Mouse (Mus musculus) cerebellum, postnatal 4 days (tissue): ENCODE results near the gene Nos1.
"Not testable (repeated sequence)": the region's sequence is repeated elsewhere in the genome, so short reads cannot be mapped to it uniquely, and the experiment has no call there.

Experiments used
- DNase-seq, 2 experiments: peaks; one replicate each; pipeline ENCODE4 v3.0.0; 2022; ENCODE audit warnings: low spot score in 2 of 2, mixed read lengths in 1 of 2

Nos1 gene

DNA sequence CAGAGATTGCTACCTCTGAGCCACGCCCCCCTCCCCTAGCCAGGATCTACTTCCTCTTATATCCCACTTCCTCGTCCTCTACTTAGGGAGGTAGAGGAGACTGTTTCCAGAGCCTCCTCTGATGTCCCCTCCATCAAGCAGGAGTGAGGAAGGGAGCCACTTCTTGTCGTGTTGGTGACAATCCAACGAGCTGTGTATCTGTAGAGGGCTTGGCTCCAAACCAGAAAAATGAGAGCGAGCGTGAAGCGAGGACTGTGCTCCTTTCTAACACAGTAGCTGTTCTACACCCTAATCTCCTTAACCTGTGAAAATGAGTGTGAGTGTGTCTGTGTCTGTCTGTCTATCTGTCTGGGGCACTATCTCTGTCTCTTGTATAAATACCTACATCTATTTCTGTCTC, 58.7 kb downstream of the Nos1 start:
- no peak for DNase-seq

DNA sequence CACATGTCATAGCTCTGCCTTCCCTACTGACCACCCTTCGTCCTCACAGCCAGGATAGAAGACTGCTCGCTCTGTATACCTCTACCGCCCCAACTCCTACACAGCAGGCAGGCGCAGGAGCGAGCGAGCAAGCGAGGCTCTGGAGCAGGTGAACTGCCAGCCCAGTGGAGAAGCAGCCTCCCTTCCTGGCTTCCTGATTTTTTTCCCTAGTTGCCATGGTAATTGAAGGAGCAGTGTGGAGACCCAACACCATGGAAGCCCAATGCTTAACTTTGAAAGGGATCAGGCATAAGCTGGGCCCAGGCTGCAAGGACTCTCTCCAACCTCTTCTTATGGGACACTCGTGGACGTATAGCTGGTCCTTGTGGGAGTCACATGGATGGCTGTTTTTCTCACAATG, 59.4 kb downstream of the Nos1 start:
- DNase-seq, result no peak

DNA sequence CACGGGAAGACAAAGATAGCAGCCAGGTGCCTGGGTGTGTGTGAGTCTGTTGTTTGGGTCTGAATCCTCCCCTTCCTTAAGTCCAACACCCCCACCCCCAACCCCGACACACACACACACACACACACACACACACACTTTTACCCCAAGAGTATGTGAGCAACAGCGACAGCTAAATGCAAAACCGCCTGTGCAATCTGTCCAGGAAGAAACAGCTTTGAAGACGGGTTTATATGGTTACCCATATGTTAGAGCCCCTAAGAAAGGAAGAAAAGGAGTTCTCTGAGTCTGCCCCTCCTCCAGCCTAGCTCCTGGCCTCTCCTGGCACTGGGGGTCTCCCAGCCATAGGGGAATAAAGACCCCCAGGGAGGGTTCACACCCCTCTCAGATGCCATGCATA, 60.2 kb downstream of the Nos1 start:
- DNase-seq, result no peak

DNA sequence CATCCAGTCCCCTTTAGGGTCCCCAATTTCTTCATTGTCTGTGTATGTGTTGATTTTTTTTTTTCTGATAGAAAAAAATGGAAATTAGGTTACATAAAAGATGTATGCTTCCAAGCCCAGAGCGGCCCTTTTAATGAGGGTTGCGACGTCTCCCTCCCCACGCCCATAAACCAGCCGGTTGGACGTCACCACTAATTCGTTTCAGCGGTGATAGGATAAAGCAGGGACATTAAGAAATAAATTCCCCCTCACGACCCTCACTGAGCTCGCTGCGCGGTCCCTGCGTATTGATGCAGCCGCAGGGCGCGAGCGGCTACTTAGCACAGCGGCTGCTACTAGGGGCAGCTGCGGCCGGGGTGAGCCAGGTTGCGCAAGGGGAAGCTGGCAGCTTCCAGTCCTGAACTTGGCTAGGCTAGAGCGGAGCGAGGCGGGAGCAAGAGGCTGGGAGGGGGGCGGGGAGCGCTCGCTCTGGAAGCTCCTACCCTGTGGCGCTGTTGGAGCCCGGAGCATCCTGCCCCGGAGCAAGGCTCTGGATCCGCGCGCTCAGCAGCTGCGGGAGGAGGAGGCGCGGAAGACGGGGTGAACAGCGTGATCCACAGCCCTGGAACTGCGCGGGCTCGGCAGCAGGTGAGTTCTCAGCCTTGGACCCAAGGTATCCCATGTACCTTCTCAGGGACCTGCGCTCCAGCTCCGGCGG, 61.0 kb downstream of the Nos1 start:
- peak in 1 of 2 experiments; percentile 64 for DNase-seq

DNA sequence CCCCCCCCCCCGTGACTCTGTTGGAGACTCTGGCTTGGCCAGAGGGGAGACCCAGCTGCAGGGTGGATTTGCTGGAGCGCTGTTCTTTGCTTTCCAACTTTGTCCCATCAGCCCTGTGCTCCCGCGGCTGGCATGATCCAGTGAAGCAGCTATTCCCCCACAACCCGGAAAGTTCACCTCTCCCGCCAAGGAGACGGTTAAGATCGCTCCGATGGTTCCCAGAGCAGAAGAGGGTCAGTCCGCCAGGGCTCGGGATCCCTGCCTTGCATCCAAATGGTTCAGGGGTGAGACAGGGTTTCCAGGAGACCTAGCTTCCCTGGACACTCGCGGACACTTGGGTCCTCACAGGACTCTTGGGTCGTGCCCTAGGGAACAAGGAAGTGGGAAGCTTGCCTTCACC, 61.9 kb downstream of the Nos1 start:
- DNase-seq, result no peak

DNA sequence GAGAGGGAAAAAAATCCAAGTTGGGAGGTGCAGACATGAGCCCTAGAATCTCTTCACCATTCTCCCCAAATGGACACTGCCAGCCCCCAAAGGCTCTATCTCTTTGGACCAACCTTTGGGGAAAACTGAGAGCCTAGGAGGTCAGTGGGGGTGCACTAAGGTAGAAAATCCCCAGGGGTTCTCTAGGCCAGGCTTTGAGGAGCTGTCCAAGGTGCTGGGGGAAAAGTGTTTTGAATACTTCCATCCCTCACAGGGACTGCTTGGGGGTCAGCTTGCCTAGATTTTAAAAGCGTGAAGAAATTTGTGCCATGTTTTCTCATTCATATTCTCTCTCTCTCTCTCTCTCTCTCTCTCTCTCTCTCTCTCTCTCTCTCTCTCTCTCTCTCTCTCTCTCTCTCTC, 63.8 kb downstream of the Nos1 start:
- no peak for DNase-seq

DNA sequence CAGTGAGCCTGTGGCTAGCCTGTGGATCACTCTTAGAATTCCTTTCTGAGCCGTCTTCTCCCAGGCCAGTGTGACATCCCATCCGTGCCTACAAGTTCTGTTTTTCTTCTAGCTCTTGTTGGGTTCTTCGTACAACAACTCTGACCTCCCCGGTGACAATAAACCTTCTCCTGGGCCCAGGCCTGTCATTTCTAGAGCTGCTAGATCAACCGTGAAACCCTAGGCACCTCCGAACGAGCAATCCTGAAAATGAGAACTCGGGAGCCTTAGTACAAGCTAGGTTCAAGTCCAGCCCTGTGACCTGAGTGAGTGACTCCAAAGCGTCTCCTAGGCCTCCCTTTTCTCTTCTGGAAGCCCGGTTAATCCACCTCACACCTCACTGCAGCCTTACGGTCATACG, 69.6 kb downstream of the Nos1 start:
- DNase-seq, result no peak

DNA sequence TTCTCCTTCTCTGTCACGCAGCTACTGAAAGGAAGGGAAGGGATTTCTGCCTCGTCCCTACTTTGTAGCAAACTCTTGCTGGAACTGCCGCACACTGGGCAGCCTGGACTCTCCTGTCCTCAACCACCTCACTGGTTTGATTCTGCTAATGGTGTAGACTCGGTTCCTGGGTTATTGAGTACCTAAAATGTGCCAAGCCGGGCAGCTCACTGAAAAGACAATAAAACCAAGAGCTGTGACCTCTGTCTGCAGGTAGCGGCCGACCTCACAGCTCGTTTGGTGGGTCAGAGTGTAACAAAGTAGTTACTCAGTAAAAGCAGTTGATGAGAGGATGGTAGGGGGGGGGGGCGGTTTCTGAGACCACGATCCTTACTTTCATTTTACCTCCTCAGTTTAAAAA, 72.9 kb downstream of the Nos1 start:
- no peak for DNase-seq

DNA sequence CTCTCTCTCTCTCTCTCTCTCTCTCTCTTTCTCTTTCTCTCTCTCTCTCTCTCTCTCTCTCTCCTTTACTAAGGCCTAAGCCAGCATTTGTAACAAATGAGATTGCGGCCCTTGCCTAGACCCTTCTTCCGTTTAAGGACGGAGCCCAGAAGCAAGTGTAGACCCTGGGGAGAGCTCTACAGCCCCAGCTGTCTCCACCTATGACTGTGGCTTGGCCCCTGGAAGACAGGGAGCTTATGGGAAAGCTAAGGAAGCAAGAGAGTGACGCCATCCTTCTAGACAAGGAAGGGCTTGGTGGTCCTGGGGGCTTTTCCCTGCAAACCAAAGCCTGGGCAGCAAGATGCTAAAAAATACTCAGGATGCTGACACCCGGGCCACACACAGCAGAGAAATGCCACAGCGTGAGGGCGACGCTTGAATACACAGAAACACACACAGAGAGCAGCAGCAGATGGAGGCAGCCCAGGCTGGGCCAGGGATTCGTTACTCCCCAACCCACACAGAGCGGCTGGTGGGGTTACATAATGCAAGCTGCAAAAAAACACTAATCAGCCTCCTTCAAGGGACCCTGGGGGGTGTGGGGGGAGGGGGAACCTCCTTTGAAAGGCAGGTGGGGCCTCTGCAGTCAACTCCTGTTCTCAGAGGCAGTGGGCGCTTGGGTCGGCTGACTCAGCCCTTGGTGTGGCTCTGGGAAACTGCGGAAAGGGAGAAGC, 83.9 kb downstream of the Nos1 start:
- DNase-seq, result peak in 1 of 2 experiments; percentile 66

DNA sequence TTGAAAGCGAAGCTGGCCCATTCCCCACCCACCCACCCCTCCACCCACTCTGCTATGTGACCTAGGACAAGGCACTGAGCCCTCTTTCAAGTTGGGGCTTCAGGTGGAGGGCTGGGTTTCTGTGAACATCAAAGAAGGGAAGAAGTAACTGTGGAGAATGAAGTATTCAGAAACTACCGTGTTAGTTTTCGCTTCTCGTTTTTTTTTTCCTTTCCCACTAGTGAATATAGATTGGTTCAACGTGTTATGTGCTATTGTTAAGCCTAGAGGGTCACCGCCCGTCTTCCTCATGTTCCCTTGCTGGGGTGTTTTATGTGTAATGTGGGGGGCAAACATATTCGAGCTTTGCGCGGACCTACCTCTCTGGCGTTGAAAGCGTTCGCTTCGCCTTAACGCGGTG, 85.0 kb downstream of the Nos1 start:
- DNase-seq, result no peak

DNA sequence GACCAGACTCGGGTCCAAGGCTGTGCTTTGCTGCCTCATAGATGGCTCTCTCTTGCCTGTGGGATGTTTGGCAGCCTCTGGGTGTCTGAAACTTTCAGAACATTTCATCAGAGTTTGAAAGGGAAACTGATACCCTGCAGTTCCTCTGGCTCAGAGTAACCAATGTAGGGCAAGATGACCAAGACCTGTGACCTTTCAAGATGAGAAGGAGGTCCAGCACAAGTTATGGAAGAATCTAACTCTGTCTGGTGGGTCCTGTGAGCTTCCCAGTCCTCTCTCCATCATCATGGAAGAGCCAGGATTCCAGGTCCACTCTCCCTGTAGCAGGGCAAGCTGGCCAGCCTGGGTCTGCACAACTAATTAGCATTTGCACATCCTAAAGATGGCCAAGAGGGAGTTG, 90.8 kb downstream of the Nos1 start:
- DNase-seq, result no peak

DNA sequence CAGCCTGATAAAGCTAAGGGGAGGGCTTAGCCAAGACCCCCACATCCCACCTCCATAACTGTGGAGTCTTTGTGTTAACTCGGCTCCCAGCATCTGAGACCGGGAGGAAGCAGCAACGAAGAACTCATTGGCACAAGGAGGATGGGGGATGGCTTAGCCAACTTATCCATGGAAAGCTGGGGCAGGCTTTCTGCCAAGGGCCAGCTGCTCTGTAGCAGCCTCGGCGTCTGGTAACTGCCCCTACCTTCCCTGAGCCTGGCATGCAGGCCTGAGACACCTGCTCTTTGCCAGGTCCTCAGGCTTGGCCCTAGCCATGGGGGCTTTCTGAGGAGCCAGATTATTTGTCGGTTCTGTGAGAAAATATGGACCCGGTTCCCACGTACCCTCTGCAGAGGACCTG, 93.0 kb downstream of the Nos1 start:
- peak; percentile 37 to 81 for DNase-seq

DNA sequence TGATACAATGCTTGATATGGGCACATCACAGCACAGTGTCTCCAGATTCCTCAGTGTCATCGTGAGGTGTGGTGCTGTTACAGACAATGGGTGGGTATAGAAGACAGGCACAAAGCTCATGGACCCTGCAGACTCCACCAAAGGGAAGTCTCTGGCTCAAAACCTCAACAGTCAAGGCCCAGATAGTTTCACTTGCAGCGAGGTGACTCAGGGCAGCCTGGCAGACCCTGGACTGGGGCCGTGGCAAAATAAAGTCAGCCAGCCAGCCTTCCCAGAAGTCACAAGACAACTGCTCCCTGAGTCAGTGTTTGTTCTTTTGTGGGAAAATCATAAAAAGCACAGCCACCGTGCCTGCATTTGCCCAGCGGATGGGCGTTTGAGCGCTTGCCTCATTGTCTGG, 93.4 kb downstream of the Nos1 start:
- DNase-seq, result no peak

DNA sequence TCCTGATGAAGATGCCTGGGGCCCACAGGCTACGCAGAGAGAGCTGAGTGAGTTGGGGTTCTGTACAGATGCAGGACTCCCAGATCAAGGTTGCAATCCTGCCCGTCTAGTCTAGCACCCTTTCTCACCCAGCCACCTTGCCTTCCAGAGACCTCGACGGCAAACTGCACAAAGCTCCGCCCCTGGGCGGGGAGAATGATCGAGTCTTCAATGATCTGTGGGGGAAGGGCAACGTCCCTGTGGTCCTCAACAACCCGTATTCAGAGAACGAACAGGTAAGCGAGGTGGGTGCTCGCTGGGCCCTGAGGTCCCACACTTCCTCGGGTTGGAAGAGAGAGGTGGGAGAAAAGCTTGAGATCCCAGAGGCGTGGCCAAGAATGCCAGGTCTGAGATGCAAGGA, 98.3 kb downstream of the Nos1 start:
- no peak for DNase-seq

DNA sequence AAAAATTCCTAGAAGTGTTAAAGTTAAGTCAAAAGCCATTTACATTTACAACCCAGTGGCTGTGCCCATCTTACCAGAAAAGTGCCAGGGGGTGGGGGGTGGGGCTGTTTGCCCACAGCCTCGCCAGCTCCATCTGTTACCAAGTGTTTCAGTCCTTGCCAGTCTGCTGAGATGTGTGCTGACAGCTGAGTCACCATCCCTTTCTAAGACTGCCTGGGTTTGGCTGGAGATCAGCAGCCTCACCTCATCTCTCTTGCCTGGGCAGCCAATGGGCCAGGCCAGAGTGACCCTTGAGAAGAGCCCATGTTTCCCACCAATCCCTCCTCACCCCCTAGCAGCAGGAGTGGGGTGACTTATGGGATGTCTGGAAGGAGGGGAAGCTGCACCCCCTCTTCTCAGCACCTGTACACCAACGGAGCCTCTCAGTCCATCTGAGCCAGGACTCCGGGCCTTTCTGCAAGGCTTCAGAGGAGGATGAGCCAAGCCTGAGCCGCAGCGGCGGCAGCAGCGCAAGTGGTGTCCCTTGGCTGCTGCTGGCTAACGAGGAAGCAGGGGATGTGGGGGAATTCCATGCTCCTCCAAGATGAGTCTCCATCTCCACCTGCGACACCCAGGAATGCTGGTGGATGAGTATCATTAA, 100.2 kb downstream of the Nos1 start:
- peak in 1 of 2 experiments; percentile 41 for DNase-seq

DNA sequence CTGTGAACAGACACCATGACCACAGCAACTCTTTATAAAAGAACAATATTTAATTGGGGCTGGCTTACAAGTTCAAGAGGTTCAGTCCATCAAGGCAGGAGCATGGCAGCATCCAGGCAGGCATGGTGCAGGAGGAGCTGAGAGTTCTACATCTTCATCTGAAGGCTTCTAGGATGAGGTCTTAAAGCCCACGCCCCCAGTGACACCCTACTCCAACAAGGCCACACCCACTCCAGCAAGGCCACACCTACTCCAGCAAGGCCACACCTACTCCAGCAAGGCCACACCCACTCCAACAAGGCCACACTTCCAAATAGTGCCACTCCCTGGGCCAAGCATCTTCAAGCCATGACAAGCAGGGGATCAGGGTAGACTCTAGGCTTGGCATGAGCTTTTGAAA, 101.6 kb downstream of the Nos1 start:
- DNase-seq, result not testable (repeated sequence)

DNA sequence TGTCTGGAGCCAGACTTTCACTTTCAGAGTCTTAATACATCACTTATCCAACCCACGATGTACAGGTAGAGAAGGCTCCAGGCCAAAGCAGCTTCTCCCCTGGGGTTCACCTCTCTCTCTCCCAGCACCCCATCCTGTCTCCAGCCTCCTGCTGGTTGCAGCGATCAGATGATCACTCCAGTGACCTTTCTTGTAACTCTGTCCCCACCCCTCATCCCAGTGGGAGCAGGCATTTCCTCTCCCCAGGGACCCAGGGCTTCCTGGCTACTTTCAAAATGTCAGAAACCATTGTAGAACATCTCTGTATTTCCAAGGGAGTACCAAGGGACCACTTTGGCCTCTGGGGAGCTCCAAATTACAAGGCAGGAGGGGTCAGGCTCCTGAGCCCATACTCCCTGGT, 104.2 kb downstream of the Nos1 start:
- DNase-seq, result no peak

DNA sequence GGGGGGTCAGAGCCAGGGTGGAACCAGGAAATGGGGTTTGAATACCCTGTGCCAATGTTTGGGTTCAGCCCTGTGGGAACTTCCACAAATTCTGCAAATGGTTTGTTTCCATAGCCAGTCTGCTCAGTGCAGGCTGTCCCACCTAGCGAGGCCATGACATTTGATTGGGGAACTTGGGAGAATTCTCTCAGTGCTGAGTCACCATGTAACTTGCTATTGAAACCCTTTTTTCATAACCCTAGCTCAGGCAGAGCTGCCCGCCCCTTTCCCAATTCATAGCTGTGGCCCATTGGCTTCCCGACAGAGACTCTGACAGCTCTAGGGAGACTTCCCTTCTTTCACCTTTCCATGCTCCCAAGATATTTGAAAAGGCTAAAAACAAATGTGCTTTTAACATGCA, 107.3 kb downstream of the Nos1 start:
- no peak for DNase-seq

DNA sequence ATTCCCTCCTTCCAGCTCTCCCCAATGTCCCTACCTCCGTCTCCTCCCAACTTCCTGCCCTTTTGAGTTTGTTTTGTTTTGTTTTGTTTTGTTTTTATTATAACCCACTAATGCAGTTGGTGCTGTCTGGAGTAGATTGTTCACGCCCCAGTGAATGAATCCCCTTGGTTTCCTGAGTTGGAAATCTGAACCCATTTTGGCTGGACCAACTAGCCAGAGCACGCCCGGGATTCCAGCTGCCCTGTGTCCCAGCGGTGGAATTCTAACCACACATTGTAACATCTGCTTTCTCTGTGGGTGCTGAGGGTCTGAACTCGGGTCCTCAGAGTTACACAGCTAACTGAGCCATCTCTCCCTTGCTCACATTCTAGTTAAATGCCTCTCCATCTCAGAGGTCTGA, 108.1 kb downstream of the Nos1 start:
- DNase-seq, result no peak

DNA sequence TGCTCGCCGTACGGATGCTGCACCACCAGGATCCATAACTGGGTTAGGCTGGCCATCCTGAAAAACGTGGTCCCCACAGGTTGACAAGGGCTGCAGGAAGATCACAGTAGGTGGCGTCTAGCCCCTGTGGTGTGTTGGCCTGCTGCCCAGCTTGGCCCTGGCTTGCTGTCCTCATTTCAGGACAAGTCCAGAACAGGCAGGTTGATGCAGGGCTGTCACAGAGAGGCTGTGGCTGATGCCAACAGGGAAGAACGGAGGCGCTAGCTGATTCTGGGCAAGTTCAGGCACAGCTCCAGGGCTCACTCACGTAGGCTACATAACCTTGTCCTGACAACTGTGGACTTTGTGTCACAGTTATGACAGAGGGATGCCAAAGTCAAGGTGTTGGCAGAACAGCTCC, 108.7 kb downstream of the Nos1 start:
- peak in 1 of 2 experiments; percentile 77 for DNase-seq

DNA sequence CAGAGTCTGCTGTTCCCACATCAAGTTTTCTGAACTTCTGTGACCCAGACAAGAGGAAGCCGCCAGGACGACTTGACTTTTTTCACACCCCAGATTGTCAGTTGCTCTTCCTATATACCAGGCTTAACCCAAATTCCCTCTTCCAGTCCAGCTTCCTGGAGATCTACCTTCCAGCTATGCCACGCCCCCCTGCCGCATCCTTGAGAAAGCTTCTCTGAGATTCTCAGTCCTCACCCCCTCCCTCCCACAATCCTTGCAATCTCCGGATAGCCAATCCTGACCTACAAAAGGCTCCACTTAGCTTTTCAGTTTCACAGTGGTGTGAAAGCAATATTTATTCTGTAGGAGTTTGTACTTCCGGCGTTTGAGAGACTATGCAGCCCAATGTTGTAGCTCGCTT, 110.0 kb downstream of the Nos1 start:
- DNase-seq, result no peak

DNA sequence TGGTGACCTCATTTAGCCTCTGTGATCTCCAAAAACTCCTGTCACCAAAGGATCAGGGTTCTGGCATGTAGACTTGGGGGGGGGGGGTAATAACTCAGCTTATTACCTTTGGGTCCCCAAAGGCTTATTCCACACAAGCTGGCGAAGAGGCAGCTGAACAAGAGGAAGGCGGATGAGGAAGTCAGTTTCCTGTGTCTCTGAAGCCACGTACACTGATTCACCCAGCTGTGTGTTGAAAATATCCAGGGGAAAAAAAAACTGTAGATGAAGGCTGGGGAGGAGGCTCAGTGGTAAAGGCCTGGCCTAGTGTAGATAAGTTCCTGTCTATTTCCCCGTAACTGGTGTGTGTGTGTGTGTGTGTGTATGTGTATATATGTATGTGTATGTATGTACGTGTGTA, 110.7 kb downstream of the Nos1 start:
- no peak for DNase-seq

DNA sequence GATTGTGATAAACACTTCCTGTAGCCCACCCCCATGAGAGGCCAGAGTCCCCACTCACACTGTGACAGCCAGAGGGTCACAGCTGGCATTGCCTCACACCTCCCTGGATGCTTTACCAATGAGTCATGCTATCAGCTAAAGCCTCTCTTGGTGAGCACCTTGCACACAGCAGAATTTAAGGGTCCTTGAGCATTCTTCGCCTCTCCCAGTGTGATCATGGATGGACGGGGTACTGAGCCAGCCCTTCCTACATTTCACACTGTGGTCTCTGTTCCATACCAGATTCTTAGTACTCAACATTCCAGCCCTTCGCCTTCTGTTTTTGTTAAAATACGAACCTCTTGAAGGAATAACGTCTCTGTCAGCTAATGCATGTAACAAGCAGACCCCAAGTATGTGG, 113.2 kb downstream of the Nos1 start:
- no peak for DNase-seq
